Mouse (Mus musculus) heart, postnatal 25 days (tissue): ENCODE measurements around the gene Pcgf1. TPM values are rescaled to one million over a fixed set of nuclear protein-coding genes. Genes with fewer than 3 reads are reported as not detected.

Source experiments
- DNase-seq: peaks from one replicate; pipeline ENCODE4 v3.0.0; 2022; ENCODE audit warnings: low spot score
- intact Hi-C: fragments of 180-260 bp; cut with DNase I; formaldehyde crosslinking; loops from one replicate; pipeline ENCODE4 v1.15.1; 2025
- total RNA-seq, 2 experiments: library from RNA; stranded (reverse); gene quantifications; 2 replicates each; pipeline ENCODE4 v1.2.3; 2021

Gene Pcgf1
- total RNA-seq, 2 experiments from 2014 or later = 8.0 to 9.6 TPM

- intact Hi-C loops = loop anchor here (2.0 kb wide), 1 partner anchor 15 kb away; no protein-coding TSS in a partner anchor
Observed at GRCm38 (mm10) chr6:83057790-83058189, 19.9 kb upstream of the Pcgf1 start, which contains the start of gene Dqx1. Gene Dqx1, plus strand, starts transcription at chr6:83057844.

GRCm38 (mm10) chr6:83058725-83059124 lies 18.9 kb upstream of the Pcgf1 start:
- DNase-seq = no peak
- intact Hi-C loops = loop anchor here (2.0 kb wide), 1 partner anchor 14 kb away; no protein-coding TSS in a partner anchor

More at GRCm38 (mm10) chr6:83057790-83058189, 19.9 kb upstream of the Pcgf1 start, which contains the start of gene Dqx1:
- no peak for DNase-seq

- intact Hi-C loops = loop anchor here (2.0 kb wide), 1 partner anchor 75 kb away; no protein-coding TSS in a partner anchor
- no peak for DNase-seq
Observed at GRCm38 (mm10) chr6:83065995-83066394, 11.7 kb upstream of the Pcgf1 start.

- intact Hi-C loops = loop anchor here (2.0 kb wide), 1 partner anchor 76 kb away; no protein-coding TSS in a partner anchor
- DNase-seq = no peak
Observed at GRCm38 (mm10) chr6:83066441-83066840, 11.2 kb upstream of the Pcgf1 start.

GRCm38 (mm10) chr6:83068221-83068620 lies 9.4 kb upstream of the Pcgf1 start:
- intact Hi-C loops = no loop called here
- DNase-seq = no peak

- intact Hi-C loops = no loop called here
- no peak for DNase-seq
Observed at GRCm38 (mm10) chr6:83068706-83069487, 8.8 kb upstream of the Pcgf1 start.

- intact Hi-C loops = no loop called here
- DNase-seq = no peak
Observed at GRCm38 (mm10) chr6:83069488-83070246, 8.0 kb upstream of the Pcgf1 start.

GRCm38 (mm10) chr6:83070247-83070310 lies 7.6 kb upstream of the Pcgf1 start, which contains the start of gene Tlx2:
Gene Tlx2, minus strand, starts transcription at chr6:83070293.
- intact Hi-C loops = no loop called here
- no peak for DNase-seq

- intact Hi-C loops = no loop called here
- DNase-seq = no peak
Observed at GRCm38 (mm10) chr6:83070311-83071219, 7.1 kb upstream of the Pcgf1 start.

GRCm38 (mm10) chr6:83071220-83071619 lies 6.4 kb upstream of the Pcgf1 start:
- DNase-seq = no peak
- intact Hi-C loops = no loop called here

GRCm38 (mm10) chr6:83074979-83075378 lies 2.7 kb upstream of the Pcgf1 start:
- DNase-seq = no peak
- intact Hi-C loops = no loop called here

- intact Hi-C loops = no loop called here
- peak; percentile 98 for DNase-seq
Observed at GRCm38 (mm10) chr6:83078324-83078858, 722 bp downstream of the Pcgf1 start.

GRCm38 (mm10) chr6:83080210-83080609 lies 2.5 kb downstream of the Pcgf1 start:
- DNase-seq = no peak

GRCm38 (mm10) chr6:83083497-83083896 lies 5.8 kb downstream of the Pcgf1 start:
- no peak for DNase-seq
- intact Hi-C loops = no loop called here

More at GRCm38 (mm10) chr6:83080210-83080609, 2.5 kb downstream of the Pcgf1 start:
- intact Hi-C loops = no loop called here

GRCm38 (mm10) chr6:83084477-83084876 lies 6.8 kb downstream of the Pcgf1 start:
- intact Hi-C loops = no loop called here
- DNase-seq = no peak

- DNase-seq = no peak
- intact Hi-C loops = no loop called here
Observed at GRCm38 (mm10) chr6:83086121-83087035, 8.7 kb downstream of the Pcgf1 start, which contains the start of gene Lbx2. Gene Lbx2, plus strand, starts transcription at chr6:83086367.

- intact Hi-C loops = no loop called here
- no peak for DNase-seq
Observed at GRCm38 (mm10) chr6:83087205-83087925, 9.7 kb downstream of the Pcgf1 start.

GRCm38 (mm10) chr6:83087926-83088260 lies 10.2 kb downstream of the Pcgf1 start:
- DNase-seq = no peak
- intact Hi-C loops = no loop called here
